ENCODE assay signal across 14 mouse cellular contexts in the genomic region with DNA sequence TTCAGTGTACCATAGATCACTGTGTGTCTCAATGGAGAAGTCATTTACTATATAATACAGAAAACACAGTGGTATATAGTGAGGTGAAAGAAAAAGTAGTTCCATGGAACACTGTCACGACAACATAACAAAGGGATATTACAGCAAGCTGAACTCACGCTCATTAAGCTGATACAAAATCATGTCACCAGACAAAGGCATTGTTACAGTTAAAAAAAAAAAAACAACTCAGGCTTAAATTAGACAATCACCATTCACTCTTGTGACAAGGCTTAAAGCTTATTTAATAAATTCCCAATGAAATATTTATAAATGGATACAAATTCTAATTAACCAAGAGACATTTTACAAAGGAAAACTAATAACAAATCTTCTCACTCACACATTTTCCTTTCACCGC.
"Had no signal": no experiment of that assay in that cellular context is flagged by ENCODE, and none has a peak within 500 bp of the region (broad histone marks: within the 10 kb centered on the region; RNA-seq: fewer than 3 reads in every experiment).

No protein-coding gene starts in this region.

- DNase-seq: cerebellum, postnatal 10 days; cerebellum, postnatal 14 days; cerebellum, postnatal 25 days; cerebellum, postnatal 36 days; embryo, embryonic 11 days; forebrain, postnatal 0 days; gastrocnemius, adult 2 months; gastrocnemius, postnatal 10 days; gastrocnemius, postnatal 14 days; gastrocnemius, postnatal 25 days; gastrocnemius, postnatal 36 days; heart, adult 11 months; heart, adult 18-20 months; heart, adult 2 months had no signal
